Mouse (Mus musculus) small intestine, adult 2 months (tissue): ENCODE data around the gene Hectd2. TPM values are rescaled to one million over a fixed set of nuclear protein-coding genes. Genes with fewer than 3 reads are reported as not detected.

Experiments used
- H3K27ac ChIP-seq: fragments of 200-500 bp; 2 replicates; pipeline ENCODE4 v1.5.1; 2012; ENCODE audit warnings: low read depth, low read length, control low read depth, inconsistent platforms; ENCODE audit not compliant: insufficient read depth
- H3K27me3 ChIP-seq: fragments of 200-500 bp; 2 replicates; pipeline ENCODE4 v1.6.1; 2012; ENCODE audit warnings: mild to moderate bottlenecking, moderate library complexity, low read length, inconsistent platforms; ENCODE audit not compliant: control insufficient read depth, insufficient read depth
- H3K36me3 ChIP-seq: fragments of 200-500 bp; 2 replicates; pipeline ENCODE4 v1.6.1; 2012; ENCODE audit warnings: mild to moderate bottlenecking, low read length, control low read depth, inconsistent platforms; ENCODE audit not compliant: control insufficient read depth, insufficient read depth
- H3K4me1 ChIP-seq: fragments of 200-500 bp; 2 replicates; pipeline ENCODE4 v1.6.1; 2012; ENCODE audit warnings: low read length, inconsistent platforms, mixed read lengths; ENCODE audit not compliant: control insufficient read depth, insufficient read depth, insufficient read length
- H3K4me3 ChIP-seq: fragments of 200-500 bp; 2 replicates; pipeline ENCODE4 v1.5.1; 2012; ENCODE audit warnings: low read depth, mild to moderate bottlenecking, control low read depth, inconsistent platforms, low read length, moderate library complexity
- CTCF ChIP-seq: fragments of 200-500 bp; IDR thresholded peaks from 2 replicates; pipeline ENCODE4 v1.5.1; 2012; ENCODE audit warnings: low read depth, mild to moderate bottlenecking, control low read depth, inconsistent platforms, low read length, moderate library complexity, mixed read lengths; ENCODE audit not compliant: insufficient replicate concordance, insufficient read length; ENCODE audit errors: extremely low read depth
- POLR2A ChIP-seq: fragments of 200-500 bp; IDR thresholded peaks from 2 replicates; pipeline ENCODE4 v1.6.1; 2012; ENCODE audit warnings: low read depth, mild to moderate bottlenecking, control low read depth, inconsistent platforms, low read length, moderate library complexity
- WGBS: fragments of 180-500 bp; shearing (Covaris S2); methylation state at CpG from one replicate; pipeline ENCODE4 v1.1.7; 2018; 5-methylcytosine and 5-hydroxymethylcytosine counted together
- polyA plus RNA-seq: library from polyadenylated mRNA; depleted of rRNA; stranded (reverse); fragments of >200 nt; gene quantifications from 2 replicates; pipeline ENCODE4 v1.2.3, GENCODE M21; 2012

Hectd2 gene
- polyA plus RNA-seq, 1 experiment: 0.22 TPM

GRCm38 (mm10) chr19:36601869-36602268 is 47.4 kb downstream of the Hectd2 start:
- Histone ChIP-seq H3K36me3 (no peaks in the 10 kb centered on the region), H3K27me3 (no peaks in the 10 kb centered on the region; the same call in 1 of the 2 replicates), H3K4me3 (no peak overlapping the region), H3K4me1 (no peaks in the 10 kb centered on the region), H3K27ac (no peak overlapping the region)
- TF ChIP-seq POLR2A: no peak
- 95% methylated on average over 8 of the region's 8 CpGs for WGBS

- WGBS: 81% methylated on average over 11 of the region's 11 CpGs
- Histone ChIP-seq H3K36me3 (no peaks in the 10 kb centered on the region), H3K4me1 (no peaks in the 10 kb centered on the region), H3K4me3 (no peak overlapping the region), H3K27ac (no peak overlapping the region), H3K27me3 (no peaks in the 10 kb centered on the region; the same call in 1 of the 2 replicates)
- TF ChIP-seq POLR2A: no peak
- no peak for TF ChIP-seq CTCF
Measured at GRCm38 (mm10) chr19:36602535-36603312, 48.3 kb downstream of the Hectd2 start.

- 17% methylated on average over 1 of the region's 1 CpGs for WGBS
- Histone ChIP-seq H3K4me1 (no peaks in the 10 kb centered on the region), H3K27ac (no peak overlapping the region), H3K36me3 (no peaks in the 10 kb centered on the region), H3K4me3 (no peak overlapping the region), H3K27me3 (no peaks in the 10 kb centered on the region)
- TF ChIP-seq POLR2A: no peak
- TF ChIP-seq CTCF: no peak
Measured at GRCm38 (mm10) chr19:36606270-36606669, 51.8 kb downstream of the Hectd2 start.

- no peaks in the 10 kb centered on the region for H3K4me1 ChIP-seq
- no peak for TF ChIP-seq POLR2A
- TF ChIP-seq CTCF: no peak
- H3K36me3 ChIP-seq: no peaks in the 10 kb centered on the region
- no peak overlapping the region for H3K27ac ChIP-seq
- WGBS: 31% methylated on average over 3 of the region's 3 CpGs
- no peak overlapping the region for H3K4me3 ChIP-seq
- no peaks in the 10 kb centered on the region for H3K27me3 ChIP-seq
Measured at GRCm38 (mm10) chr19:36609229-36609628, 54.8 kb downstream of the Hectd2 start.

GRCm38 (mm10) chr19:36610309-36610708 is 55.9 kb downstream of the Hectd2 start:
- 53% methylated on average over 2 of the region's 2 CpGs for WGBS
- Histone ChIP-seq H3K4me1 (no peaks in the 10 kb centered on the region), H3K27ac (no peak overlapping the region), H3K27me3 (no peaks in the 10 kb centered on the region), H3K4me3 (no peak overlapping the region), H3K36me3 (no peaks in the 10 kb centered on the region)
- TF ChIP-seq CTCF (no peak), POLR2A (no peak)

- H3K36me3 ChIP-seq: no peaks in the 10 kb centered on the region
- H3K27me3 ChIP-seq: no peaks in the 10 kb centered on the region
- no peak overlapping the region for H3K27ac ChIP-seq
- WGBS: 80% methylated on average over 1 of the region's 1 CpGs
- TF ChIP-seq CTCF (no peak), POLR2A (no peak)
- H3K4me3 ChIP-seq: no peak overlapping the region
- H3K4me1 ChIP-seq: no peaks in the 10 kb centered on the region
Measured at GRCm38 (mm10) chr19:36625906-36626305, 71.5 kb downstream of the Hectd2 start.

- Histone ChIP-seq H3K36me3 (no peaks in the 10 kb centered on the region), H3K27ac (no peak overlapping the region), H3K27me3 (no peaks in the 10 kb centered on the region), H3K4me3 (no peak overlapping the region), H3K4me1 (no peaks in the 10 kb centered on the region)
- WGBS: 95% methylated on average over 4 of the region's 4 CpGs
- TF ChIP-seq POLR2A: no peak
- no peak for TF ChIP-seq CTCF
Measured at GRCm38 (mm10) chr19:36626881-36627280, 72.4 kb downstream of the Hectd2 start.

GRCm38 (mm10) chr19:36629394-36629910 is 75.0 kb downstream of the Hectd2 start:
- 37% methylated on average over 9 of the region's 9 CpGs for WGBS

More at GRCm38 (mm10) chr19:36629394-36629910, 75.0 kb downstream of the Hectd2 start:
- TF ChIP-seq CTCF (no peak), POLR2A (no peak)
- no peaks in the 10 kb centered on the region for H3K27me3 ChIP-seq
- H3K36me3 ChIP-seq: no peaks in the 10 kb centered on the region
- H3K4me3 ChIP-seq: no peak overlapping the region
- H3K4me1 ChIP-seq: no peaks in the 10 kb centered on the region
- H3K27ac ChIP-seq: no peak overlapping the region
